Mouse (Mus musculus): ENCODE measurements around the gene Allc. TPM values are rescaled to one million over a fixed set of nuclear protein-coding genes. Genes with fewer than 3 reads are reported as not detected.

The Allc gene
- total and polyA plus RNA-seq, 2 experiments from 2014 or later: 0.24 TPM; not detected in 1

- Histone ChIP-seq H3K4me2 (ENCODE audit: low read depth, low read length) (no peak overlapping the region), H3K27me3 (ENCODE audit: insufficient read depth, low read length) (no peaks in the 10 kb centered on the region), H3K4me3 (ENCODE audit: low read length) (no peak overlapping the region), H3K9ac (replicated peaks; ENCODE audit: low read length) (no peak overlapping the region), H3K27ac (no peak overlapping the region), H3K9me3 (ENCODE audit: low read length) (no peaks in the 10 kb centered on the region), H3K4me1 (ENCODE audit: insufficient read depth, low read length) (no peaks in the 10 kb centered on the region), H3K36me3 (ENCODE audit: insufficient read depth, low read length) (no peaks in the 10 kb centered on the region)
- TF ChIP-seq CTCF (IDR thresholded peaks at IDR 0.05; ENCODE audit: low read depth): no peak
- 34% methylated on average over 5 of the region's 5 CpGs for WGBS
- ATAC-seq (no peak), DNase-seq (ENCODE audit: low spot score) (no peak)
These were observed 39.8 kb upstream of the Allc start for GRCm38 (mm10) chr12:28622167-28622532.

GRCm38 (mm10) chr12:28621451-28622166, 39.3 kb upstream of the Allc start:
- no peaks in the 10 kb centered on the region for H3K4me1 ChIP-seq (ENCODE audit: insufficient read depth, low read length)
- ATAC-seq: no peak
- H3K36me3 ChIP-seq (ENCODE audit: insufficient read depth, low read length): no peaks in the 10 kb centered on the region
- H3K9me3 ChIP-seq (ENCODE audit: low read length): no peaks in the 10 kb centered on the region
- no peak overlapping the region for H3K4me3 ChIP-seq (ENCODE audit: low read length)
- 17% methylated on average over 7 of the region's 7 CpGs for WGBS
- H3K27me3 ChIP-seq (ENCODE audit: insufficient read depth, low read length): no peaks in the 10 kb centered on the region
- no peak for DNase-seq (ENCODE audit: low spot score)
- no peak overlapping the region for H3K4me2 ChIP-seq (ENCODE audit: low read depth, low read length)
- H3K27ac ChIP-seq: no peak overlapping the region
- no peak overlapping the region for H3K9ac ChIP-seq (replicated peaks; ENCODE audit: low read length)
- TF ChIP-seq CTCF (IDR thresholded peaks at IDR 0.05; ENCODE audit: low read depth): peak; percentile 53

DNA sequence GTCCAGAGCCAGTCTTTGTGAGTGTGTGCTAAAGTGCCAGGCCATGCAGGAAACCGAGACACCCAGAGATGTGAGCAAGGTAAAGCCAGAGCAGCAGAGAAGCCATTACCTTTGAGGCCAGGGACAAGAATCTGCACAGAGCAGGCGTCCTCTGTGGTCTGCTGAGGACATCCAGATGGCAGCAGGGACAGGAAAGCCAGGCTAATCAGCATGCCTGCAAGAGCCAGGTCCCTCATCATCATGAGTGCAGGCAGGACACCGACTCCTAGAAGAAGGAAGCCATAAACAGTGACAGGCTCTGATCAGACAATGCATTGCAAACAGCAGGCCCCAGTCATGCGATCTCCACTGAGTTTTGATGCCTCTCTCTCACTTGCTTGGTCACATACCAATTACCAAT, 35.0 kb upstream of the Allc start:
- H3K9ac ChIP-seq (replicated peaks; ENCODE audit: low read length): no peak overlapping the region
- no peak overlapping the region for H3K4me2 ChIP-seq (ENCODE audit: low read depth, low read length)
- no peaks in the 10 kb centered on the region for H3K27me3 ChIP-seq (ENCODE audit: insufficient read depth, low read length)
- H3K4me3 ChIP-seq (ENCODE audit: low read length): no peak overlapping the region
- no peak for DNase-seq (ENCODE audit: low spot score)
- H3K27ac ChIP-seq: no peak overlapping the region
- 66% methylated on average over 4 of the region's 4 CpGs for WGBS
- H3K4me1 ChIP-seq (ENCODE audit: insufficient read depth, low read length): no peaks in the 10 kb centered on the region
- H3K9me3 ChIP-seq (ENCODE audit: low read length): no peaks in the 10 kb centered on the region
- H3K36me3 ChIP-seq (ENCODE audit: insufficient read depth, low read length): no peaks in the 10 kb centered on the region
- no peak for TF ChIP-seq CTCF (IDR thresholded peaks at IDR 0.05; ENCODE audit: low read depth)
- ATAC-seq: no peak

- Histone ChIP-seq H3K9ac (replicated peaks; ENCODE audit: low read length) (no peak overlapping the region), H3K9me3 (ENCODE audit: low read length) (no peaks in the 10 kb centered on the region), H3K27ac (peak overlapping the region; percentile 51; the same call in 1 of the 2 replicates), H3K4me1 (ENCODE audit: insufficient read depth, low read length) (no peaks in the 10 kb centered on the region), H3K4me3 (ENCODE audit: low read length) (no peak overlapping the region), H3K36me3 (ENCODE audit: insufficient read depth, low read length) (no peaks in the 10 kb centered on the region), H3K27me3 (ENCODE audit: insufficient read depth, low read length) (no peaks in the 10 kb centered on the region), H3K4me2 (ENCODE audit: low read depth, low read length) (no peak overlapping the region)
- no peak for TF ChIP-seq CTCF (IDR thresholded peaks at IDR 0.05; ENCODE audit: low read depth)
- ATAC-seq: peak; percentile 58; the same call in 1 of the 2 replicates
- 50% methylated on average over 7 of the region's 7 CpGs for WGBS
- no peak for DNase-seq (ENCODE audit: low spot score)
These were observed 32.1 kb upstream of the Allc start for GRCm38 (mm10) chr12:28614401-28614800.

DNA sequence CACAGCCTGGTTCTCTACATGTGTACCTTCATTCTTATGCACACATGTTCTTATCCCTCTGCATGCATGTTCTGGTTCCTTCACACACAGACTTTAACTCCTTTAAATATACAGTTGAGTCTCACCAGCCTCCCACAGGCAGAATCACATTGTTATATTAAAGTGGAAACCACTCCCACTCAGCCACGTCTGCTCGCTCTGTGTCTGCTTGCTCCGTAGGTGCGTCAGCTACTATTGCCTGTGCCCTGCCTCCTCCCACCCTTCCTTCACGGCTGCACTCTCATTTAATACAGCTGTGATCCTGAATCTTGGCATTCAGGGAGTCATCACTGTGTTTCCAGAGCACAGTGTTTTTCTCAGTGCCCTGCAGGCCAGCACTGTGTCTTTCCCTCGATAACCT, 30.1 kb upstream of the Allc start:
- no peak overlapping the region for H3K4me2 ChIP-seq (ENCODE audit: low read depth, low read length)
- no peak for ATAC-seq
- H3K4me1 ChIP-seq (ENCODE audit: insufficient read depth, low read length): peaks cover 11% of the 10 kb centered on the region; the same call in 1 of the 2 replicates
- no peak overlapping the region for H3K4me3 ChIP-seq (ENCODE audit: low read length)
- 53% methylated on average over 6 of the region's 6 CpGs for WGBS
- DNase-seq (ENCODE audit: low spot score): no peak
- no peak for TF ChIP-seq CTCF (IDR thresholded peaks at IDR 0.05; ENCODE audit: low read depth)
- H3K27ac ChIP-seq: no peak overlapping the region
- H3K9ac ChIP-seq (replicated peaks; ENCODE audit: low read length): no peak overlapping the region
- H3K9me3 ChIP-seq (ENCODE audit: low read length): no peaks in the 10 kb centered on the region
- H3K27me3 ChIP-seq (ENCODE audit: insufficient read depth, low read length): no peaks in the 10 kb centered on the region
- no peaks in the 10 kb centered on the region for H3K36me3 ChIP-seq (ENCODE audit: insufficient read depth, low read length)

DNA sequence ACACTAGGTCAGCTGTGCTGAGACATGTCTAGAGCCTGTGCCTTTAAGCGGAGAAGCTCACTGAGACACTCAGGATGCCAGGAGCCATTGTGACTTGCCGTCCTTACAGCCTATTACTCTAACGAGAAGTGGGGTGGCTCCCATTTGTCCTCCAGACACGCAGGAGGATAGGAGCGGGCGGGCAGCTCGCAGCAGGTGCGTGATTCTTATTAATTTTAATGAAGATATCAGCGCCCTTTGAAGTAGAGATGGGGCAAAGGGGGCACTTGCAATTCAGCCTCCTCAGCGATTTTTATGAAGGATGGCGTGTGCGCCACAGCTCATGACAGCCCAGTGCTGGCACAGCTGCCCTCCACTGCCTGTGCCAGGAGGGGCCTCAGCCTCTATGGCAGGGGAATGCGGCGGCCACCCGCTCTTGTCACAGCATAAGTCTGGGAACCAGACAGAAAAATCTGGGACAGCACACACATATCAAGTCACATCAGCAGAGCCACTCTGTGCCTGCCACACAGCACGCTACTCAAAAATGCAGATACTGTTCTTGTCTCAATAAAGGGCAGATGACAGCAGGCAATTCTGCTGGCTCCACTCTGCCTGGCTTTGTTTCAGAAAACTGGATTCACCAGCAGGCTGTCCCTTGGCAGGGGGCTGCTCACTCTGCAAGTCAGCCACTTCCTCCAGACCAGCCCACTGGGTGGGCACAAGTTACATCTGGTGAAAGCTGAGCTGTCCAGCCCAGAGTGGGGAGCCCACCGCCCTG, 25.4 kb upstream of the Allc start:
- Histone ChIP-seq H3K36me3 (ENCODE audit: insufficient read depth, low read length) (no peaks in the 10 kb centered on the region), H3K27ac (peak overlapping the region; percentile 82), H3K9ac (replicated peaks; ENCODE audit: low read length) (peak overlapping the region; percentile 49), H3K4me1 (ENCODE audit: insufficient read depth, low read length) (peaks cover 12% of the 10 kb centered on the region; the same call in 1 of the 2 replicates), H3K9me3 (ENCODE audit: low read length) (no peaks in the 10 kb centered on the region), H3K4me3 (ENCODE audit: low read length) (peak overlapping the region; percentile 21; the same call in 1 of the 2 replicates), H3K27me3 (ENCODE audit: insufficient read depth, low read length) (no peaks in the 10 kb centered on the region), H3K4me2 (ENCODE audit: low read depth, low read length) (peak overlapping the region; percentile 54)
- ATAC-seq (peak; percentile 92), DNase-seq (ENCODE audit: low spot score) (peak; percentile 86)
- WGBS: 13% methylated on average over 17 of the region's 17 CpGs
- no peak; the same call in 1 of the 2 replicates for TF ChIP-seq CTCF (IDR thresholded peaks at IDR 0.05; ENCODE audit: low read depth)
